Mouse (Mus musculus): ENCODE measurements around the gene Derl3.

The Derl3 gene

DNA sequence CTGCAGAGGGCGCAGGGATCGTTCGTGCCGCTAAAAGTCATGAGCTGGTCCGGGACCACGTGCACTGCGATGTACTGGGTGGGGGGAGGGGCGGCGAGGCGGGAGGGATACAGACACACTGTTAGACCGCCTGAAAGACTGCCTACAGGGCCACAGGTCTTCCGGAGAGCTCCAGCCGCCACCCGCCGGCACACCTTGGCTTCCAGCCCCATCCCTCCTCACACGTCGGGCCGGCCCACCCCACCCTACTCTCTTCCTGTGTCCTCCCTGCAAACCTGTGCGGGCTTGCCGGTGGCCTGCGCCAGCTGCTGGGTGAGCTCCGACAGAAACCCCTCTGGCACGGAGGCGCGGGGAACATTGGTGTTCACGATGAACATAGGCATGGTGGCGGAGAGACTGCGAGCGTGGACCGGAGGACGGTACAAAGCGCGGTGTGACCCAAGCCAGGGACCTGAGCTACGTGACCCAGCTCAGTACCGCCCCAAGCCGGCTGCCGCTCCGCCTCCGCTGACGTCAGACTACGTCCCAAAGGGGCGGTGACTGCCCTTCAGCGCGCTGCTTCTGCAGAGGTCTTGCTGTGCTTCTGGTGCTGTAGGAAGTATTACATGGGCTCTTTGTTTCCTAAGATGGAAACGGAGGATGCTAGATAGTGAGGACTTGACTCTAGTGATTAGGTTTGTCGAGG lies 33.3 kb upstream of the Derl3 start, which contains the start of gene Mif:
Gene Mif, minus strand, starts transcription at position 455 of the 685 bp plus-strand sequence.
- in situ Hi-C loops (cut with MboI; ENCODE audit: low pct_unique_long_range_greater_than_20kb in 1 of 2, low sequenced_read_pairs in 2 of 2, unreplicated experiment in 1 of 2), result loop anchor here in 1 of 2 experiments (10.0 kb wide), 1 partner anchor 115 kb away; no protein-coding TSS in a partner anchor

DNA sequence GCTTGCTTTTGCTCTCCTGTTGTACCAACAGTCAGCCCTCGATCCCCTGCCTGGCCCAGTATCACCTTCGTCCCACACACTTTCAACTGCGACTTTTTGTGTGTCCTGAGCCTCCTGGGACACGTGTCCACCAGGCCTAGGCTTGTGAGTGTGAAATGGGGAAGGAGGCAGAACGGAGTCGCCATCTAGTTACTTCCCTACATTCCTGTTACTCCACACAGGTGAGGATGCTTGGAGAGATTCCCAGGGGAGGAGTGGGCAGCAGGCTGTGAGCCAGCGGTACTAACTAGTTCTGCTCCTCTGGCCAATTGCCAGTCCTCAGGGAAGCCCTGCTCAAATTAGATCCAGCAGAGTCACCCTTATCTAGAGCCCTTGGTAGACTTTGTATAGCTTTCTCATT lies 32.5 kb upstream of the Derl3 start:
- in situ Hi-C loops (cut with MboI; ENCODE audit: low pct_unique_long_range_greater_than_20kb in 1 of 2, low sequenced_read_pairs in 2 of 2, unreplicated experiment in 1 of 2), result no loop called here

DNA sequence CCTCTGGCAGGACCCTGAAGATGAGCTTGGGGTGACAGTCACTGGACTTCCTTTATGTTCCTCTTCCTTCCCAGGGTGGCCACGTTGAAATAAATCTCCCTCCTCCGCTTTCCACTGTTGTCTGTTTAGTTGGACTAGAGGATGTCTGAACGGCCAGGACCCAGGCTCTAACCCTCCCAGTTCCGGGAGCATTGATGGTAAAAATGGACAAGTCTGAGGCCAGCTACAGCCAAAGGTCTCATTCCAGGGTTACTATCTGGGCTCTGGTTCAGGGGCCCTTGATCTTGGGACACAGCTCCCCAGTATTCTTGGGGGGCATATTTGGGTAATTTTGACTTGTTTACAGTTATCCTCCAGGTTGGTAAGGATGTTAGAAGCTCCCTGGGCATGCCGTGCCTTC lies 31.6 kb upstream of the Derl3 start:
- in situ Hi-C loops (cut with MboI; ENCODE audit: low pct_unique_long_range_greater_than_20kb in 1 of 2, low sequenced_read_pairs in 2 of 2, unreplicated experiment in 1 of 2), result no loop called here

GRCm38 (mm10) chr10:75872025-75872914 lies 20.9 kb upstream of the Derl3 start:
- in situ Hi-C loops (cut with MboI; ENCODE audit: low pct_unique_long_range_greater_than_20kb in 1 of 2, low sequenced_read_pairs in 2 of 2, unreplicated experiment in 1 of 2), result loop anchor here in 1 of 2 experiments (5.0 kb wide), 1 partner anchor 65 kb away; the partner anchor contains the start of gene Mmp11

DNA sequence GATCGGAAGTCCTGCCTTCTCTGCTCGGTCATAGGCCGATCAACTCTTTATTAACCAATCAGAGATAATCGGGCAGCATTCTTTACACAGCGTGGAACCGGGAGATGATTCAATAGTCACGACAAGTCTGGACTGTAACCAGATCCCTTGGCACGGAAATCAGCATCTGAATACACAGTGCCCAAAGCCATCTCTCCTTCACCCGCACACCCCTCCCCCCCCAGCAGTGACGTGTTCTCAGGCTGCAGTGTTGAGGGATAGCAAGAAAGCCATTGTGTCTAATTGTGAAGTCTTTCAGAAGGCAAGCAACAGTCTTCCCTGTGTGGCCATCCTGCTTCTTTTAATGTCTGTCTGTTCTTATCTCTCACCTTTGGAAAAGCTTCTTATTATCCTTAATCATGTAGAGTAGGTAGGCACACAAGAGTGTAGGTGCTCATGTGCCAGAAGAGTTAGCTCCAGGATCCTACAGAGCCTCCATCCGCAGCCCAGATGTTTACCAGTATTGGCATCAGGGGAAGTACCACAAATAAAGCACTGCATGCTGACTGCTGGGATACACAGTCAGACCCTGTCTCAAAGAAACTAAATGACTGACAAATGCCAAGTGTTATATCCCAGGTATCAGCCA lies 20.2 kb upstream of the Derl3 start:
- in situ Hi-C loops (cut with MboI; ENCODE audit: low pct_unique_long_range_greater_than_20kb in 1 of 2, low sequenced_read_pairs in 2 of 2, unreplicated experiment in 1 of 2), result loop anchor here in 1 of 2 experiments (5.0 kb wide), 1 partner anchor 64 kb away; the partner anchor contains the start of gene Mmp11

- in situ Hi-C loops (cut with MboI; ENCODE audit: low pct_unique_long_range_greater_than_20kb in 1 of 2, low sequenced_read_pairs in 2 of 2, unreplicated experiment in 1 of 2), result loop anchor here in 1 of 2 experiments (5.0 kb wide), 1 partner anchor 64 kb away; the partner anchor contains the start of gene Mmp11
Observed at GRCm38 (mm10) chr10:75873543-75874170, 19.6 kb upstream of the Derl3 start.

- in situ Hi-C loops (cut with MboI; ENCODE audit: low pct_unique_long_range_greater_than_20kb in 1 of 2, low sequenced_read_pairs in 2 of 2, unreplicated experiment in 1 of 2), result no loop called here
Observed at GRCm38 (mm10) chr10:75878836-75879235, 14.4 kb upstream of the Derl3 start.

- in situ Hi-C loops (cut with MboI; ENCODE audit: low pct_unique_long_range_greater_than_20kb in 1 of 2, low sequenced_read_pairs in 2 of 2, unreplicated experiment in 1 of 2), result no loop called here
Observed at GRCm38 (mm10) chr10:75880351-75880750, 12.9 kb upstream of the Derl3 start.

GRCm38 (mm10) chr10:75880771-75881577 lies 12.2 kb upstream of the Derl3 start:
- in situ Hi-C loops (cut with MboI; ENCODE audit: low pct_unique_long_range_greater_than_20kb in 1 of 2, low sequenced_read_pairs in 2 of 2, unreplicated experiment in 1 of 2), result no loop called here

DNA sequence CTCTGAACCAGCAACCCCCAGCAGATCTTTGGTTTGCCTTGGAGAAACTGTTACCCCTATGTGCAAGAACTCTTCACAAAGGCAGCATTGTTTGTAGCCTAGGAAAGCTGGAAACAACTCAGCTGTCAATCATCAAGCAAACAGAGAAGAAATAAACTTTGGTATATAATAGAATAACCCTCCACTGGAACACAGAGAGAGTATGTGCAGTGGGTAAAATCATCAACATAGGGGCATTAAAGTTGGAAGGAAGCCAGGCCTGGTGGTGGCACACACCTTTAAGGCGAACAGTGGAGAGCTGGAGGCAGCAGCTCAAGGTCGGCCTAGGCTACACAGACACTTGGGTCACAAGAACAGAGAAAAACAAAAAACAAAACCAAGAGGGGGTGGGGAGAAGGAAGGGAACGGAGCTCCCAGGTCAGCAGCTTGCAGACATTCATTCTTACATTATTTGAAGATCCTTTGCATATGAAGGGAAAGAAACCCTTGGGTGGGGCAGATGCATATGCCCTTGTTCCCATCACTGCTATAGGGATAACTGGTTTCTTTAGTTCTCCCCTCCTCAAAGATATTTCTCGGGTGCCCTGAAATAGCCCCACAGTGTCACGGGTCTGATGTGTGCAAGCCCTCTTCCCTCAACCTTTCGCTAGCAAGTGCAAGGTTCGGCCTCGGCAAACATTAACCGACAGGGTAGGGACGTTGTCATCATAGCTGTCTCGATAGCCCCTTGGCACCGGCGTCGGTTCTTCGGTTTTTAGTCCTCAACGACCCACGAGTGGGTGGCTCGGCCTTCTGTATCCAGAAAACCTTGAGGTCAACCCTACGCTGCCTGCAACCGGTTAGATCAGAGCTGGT lies 11.4 kb upstream of the Derl3 start:
- in situ Hi-C loops (cut with MboI; ENCODE audit: low pct_unique_long_range_greater_than_20kb in 1 of 2, low sequenced_read_pairs in 2 of 2, unreplicated experiment in 1 of 2), result no loop called here

- in situ Hi-C loops (cut with MboI; ENCODE audit: low pct_unique_long_range_greater_than_20kb in 1 of 2, low sequenced_read_pairs in 2 of 2, unreplicated experiment in 1 of 2), result no loop called here
Observed at GRCm38 (mm10) chr10:75882433-75883231, 10.6 kb upstream of the Derl3 start.

GRCm38 (mm10) chr10:75883232-75883552 lies 10.0 kb upstream of the Derl3 start:
- in situ Hi-C loops (cut with MboI; ENCODE audit: low pct_unique_long_range_greater_than_20kb in 1 of 2, low sequenced_read_pairs in 2 of 2, unreplicated experiment in 1 of 2), result no loop called here

DNA sequence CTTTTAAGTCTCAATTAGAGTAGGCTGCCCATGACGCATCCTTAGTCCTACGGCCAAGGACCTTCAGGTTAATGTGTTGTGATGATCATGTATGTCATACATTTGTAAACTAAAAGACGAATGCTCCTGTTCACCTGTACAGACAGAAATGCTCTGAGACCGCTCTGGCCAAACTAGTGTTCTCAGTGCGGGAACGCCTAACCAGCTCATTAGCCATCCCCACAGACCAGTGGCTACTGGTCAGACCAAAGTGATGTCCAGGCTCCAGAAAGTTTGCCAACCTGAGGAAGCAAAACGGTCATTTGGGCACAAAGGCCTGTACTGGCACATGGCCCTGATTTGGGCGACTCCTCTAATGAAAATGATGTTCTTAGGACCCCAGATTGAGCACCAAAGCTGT lies 8.5 kb upstream of the Derl3 start:
- in situ Hi-C loops (cut with MboI; ENCODE audit: low pct_unique_long_range_greater_than_20kb in 1 of 2, low sequenced_read_pairs in 2 of 2, unreplicated experiment in 1 of 2), result loop anchor here in 1 of 2 experiments (5.0 kb wide), 1 partner anchor 68 kb away; the partner anchor contains the start of gene Gm5134

GRCm38 (mm10) chr10:75887504-75887903 lies 5.7 kb upstream of the Derl3 start:
- in situ Hi-C loops (cut with MboI; ENCODE audit: low pct_unique_long_range_greater_than_20kb in 1 of 2, low sequenced_read_pairs in 2 of 2, unreplicated experiment in 1 of 2), result loop anchor here in 1 of 2 experiments (5.0 kb wide), 1 partner anchor 65 kb away; the partner anchor contains the start of gene Gm5134

- in situ Hi-C loops (cut with MboI; ENCODE audit: low pct_unique_long_range_greater_than_20kb in 1 of 2, low sequenced_read_pairs in 2 of 2, unreplicated experiment in 1 of 2), result loop anchor here in 1 of 2 experiments (5.0 kb wide), 1 partner anchor 63 kb away; the partner anchor contains the start of gene Gm5134
Observed at GRCm38 (mm10) chr10:75889406-75890153, 3.6 kb upstream of the Derl3 start.

All from mouse embryonic stem cell (cell line).